Mouse (Mus musculus) liver, postnatal 0 days (tissue): ENCODE data around the gene Commd7.

Experiments used
- CTCF ChIP-seq: sonication (generic); IDR thresholded peaks from 2 replicates; pipeline ENCODE4 v1.5.1; 2016; ENCODE audit warnings: antibody characterized with exemption, low read depth
- EP300 ChIP-seq: IDR thresholded peaks from 2 replicates; pipeline ENCODE4 v1.6.1; 2016; ENCODE audit warnings: antibody characterized with exemption, low read depth, mild to moderate bottlenecking

- TF ChIP-seq CTCF = no peak
- no peak for TF ChIP-seq EP300
These were observed 20.8 kb downstream of the Commd7 start for GRCm38 (mm10) chr2:153611743-153612142.
